Mouse (Mus musculus) retina, postnatal 1 day (tissue): Measurements from ENCODE around the gene Cct8.
"Not testable (repeated sequence)": the region's sequence is repeated elsewhere in the genome, so short reads cannot be mapped to it uniquely, and the experiment has no call there.

Experiments used
- DNase-seq: peaks from one replicate; pipeline ENCODE4 v3.0.0-alpha.2; 2012

Gene Cct8

DNA sequence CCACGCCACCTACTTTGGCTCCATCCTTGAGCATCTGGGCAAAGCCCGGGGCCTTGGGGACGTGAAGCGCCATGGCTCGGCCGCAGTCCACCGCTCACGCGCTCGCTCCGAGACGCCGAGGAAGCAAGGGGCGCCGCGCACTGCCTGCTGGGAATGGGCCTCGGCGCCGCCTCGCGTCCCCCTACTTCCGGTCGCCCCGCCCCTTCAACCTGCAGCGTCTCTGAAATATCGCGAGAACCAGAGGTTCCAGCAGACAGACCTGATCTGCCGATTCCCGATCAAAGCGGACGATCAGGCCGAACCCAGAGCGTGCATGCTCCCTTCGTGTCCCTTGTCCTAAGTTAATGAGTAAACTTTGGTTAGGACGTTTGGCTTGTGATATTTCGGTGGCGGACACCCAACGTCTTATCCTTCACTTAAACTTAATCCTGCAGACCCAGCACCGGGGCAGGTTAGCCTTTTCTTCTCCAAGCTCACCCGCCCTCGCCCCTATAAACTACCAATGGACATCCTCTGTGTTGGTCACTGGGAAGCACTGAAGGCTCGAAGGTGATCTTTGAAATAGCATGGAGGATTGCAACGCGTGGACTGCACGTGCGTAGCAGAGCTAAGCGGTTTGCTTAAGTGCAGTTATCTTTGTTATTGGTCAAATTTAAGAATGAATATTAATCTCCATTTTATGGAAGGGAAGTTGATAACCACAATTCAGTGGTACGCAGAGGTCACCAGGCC, at the start of gene Cct8:
TSS of gene Cct8 (minus strand) at position 158 of the 732 bp plus-strand sequence.
- DNase-seq, result peak; percentile 99

GRCm38 (mm10) chr16:87528755-87529154, 33.1 kb upstream of the Cct8 start:
- no peak for DNase-seq

- no peak for DNase-seq
Measured at GRCm38 (mm10) chr16:87527553-87528249, 32.0 kb upstream of the Cct8 start.

DNA sequence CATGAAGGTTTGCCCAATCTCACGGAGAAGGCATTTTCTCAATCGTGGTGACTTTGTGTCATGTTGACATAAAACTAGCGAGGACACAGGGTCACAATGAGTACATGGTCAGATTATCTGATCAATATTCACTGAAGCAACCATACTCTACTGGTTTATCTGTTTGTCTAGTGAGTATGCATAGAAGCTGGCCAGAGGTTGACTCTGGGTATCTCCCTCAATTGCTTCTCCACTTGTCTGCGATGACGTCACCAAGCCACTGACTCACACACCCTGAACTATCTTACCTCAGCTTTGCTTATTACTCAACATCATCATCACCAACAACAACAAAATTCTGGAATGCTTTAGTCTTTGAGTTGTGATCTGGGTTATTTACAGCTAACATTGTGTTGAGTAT, 28.6 kb upstream of the Cct8 start:
- DNase-seq, result no peak

GRCm38 (mm10) chr16:87512331-87512730, 16.7 kb upstream of the Cct8 start:
- DNase-seq, result no peak

- no peak for DNase-seq
Measured at GRCm38 (mm10) chr16:87511706-87512105, 16.0 kb upstream of the Cct8 start.

GRCm38 (mm10) chr16:87501304-87502078, 5.8 kb upstream of the Cct8 start:
- DNase-seq, result no peak

DNA sequence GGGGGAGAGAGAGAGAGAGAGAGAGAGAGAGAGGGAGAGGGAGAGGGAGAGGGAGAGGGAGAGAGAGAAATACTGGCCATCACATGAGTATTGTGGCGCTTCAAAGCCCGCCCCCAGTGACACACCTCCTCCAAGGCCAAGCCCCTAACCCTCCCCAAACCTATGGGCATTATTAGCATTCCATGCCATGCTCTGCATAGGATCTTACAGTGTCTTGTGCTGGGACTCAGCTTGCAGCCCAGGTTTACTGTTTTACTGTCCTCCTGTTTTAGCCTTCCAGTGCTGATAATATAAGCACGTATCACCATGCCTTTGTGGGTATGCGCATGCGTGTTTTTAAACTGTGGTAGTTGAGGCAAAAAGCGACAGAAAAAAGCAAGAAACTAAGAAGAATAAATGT, 3.9 kb upstream of the Cct8 start:
- DNase-seq, result peak; percentile 7

- DNase-seq, result no peak
Measured at GRCm38 (mm10) chr16:87497171-87497570, 1.5 kb upstream of the Cct8 start.

GRCm38 (mm10) chr16:87496728-87497127, 1.1 kb upstream of the Cct8 start:
- no peak for DNase-seq

DNA sequence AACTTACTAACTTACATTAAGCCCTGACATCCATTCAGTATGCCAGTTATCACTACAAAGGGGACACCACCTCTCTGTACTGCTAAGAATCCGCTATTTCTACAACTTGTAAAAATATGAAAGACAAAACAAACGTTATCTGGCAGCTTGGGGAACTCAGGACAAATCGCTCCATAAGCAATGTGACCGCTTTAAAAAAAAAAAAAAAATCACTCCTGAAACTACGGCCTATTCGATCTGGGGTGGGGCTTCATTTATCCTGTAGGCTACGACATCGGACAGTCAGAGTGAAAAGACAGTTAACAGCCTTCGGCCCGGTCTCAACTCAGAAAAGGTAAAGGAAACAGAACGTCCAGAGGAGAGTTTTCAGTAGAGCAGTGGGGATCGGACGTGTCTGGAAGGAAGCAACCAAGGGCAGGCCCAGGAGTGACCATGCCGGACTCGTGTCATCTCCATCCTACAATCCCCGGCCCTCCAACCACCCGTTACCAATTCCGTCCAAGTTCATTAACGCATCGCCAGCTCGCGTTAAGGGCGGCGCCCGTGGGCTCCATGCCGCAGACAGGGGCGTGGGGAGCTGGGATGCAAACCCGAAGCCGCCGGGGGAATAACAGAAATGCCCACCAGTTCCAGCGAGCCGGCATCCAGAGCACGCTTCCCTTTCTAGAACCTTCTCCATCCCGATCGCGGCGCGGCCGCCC, 568 bp downstream of the Cct8 start:
- DNase-seq, result no peak

DNA sequence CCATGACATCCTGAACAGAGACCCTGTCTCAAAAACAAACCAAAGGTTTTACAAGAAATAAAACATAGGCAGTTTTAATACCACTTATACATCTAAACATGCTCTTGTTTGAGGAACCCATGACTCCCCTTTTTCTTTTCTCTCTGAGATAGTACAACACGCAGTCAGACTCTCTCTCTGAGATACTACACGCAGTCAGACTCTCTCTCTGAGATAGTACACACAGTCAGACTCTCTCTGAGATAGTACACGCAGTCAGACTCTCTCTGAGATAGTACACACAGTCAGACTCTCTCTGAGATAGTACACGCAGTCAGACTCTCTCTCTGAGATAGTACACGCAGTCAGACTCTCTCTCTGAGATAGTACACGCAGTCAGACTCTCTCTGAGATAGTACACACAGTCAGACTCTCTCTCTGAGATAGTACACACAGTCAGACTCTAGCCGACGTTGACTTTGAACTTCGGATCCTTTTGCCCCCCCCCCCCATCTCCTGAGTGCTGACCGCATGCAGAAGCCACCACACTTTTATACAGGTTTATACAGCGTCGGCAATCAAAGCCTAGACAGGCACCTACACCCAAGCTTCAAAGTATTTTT, 3.4 kb downstream of the Cct8 start:
- not testable (repeated sequence) for DNase-seq

GRCm38 (mm10) chr16:87488605-87489004, 7.1 kb downstream of the Cct8 start:
- DNase-seq, result no peak

GRCm38 (mm10) chr16:87486739-87487138, 8.9 kb downstream of the Cct8 start:
- DNase-seq, result no peak

DNA sequence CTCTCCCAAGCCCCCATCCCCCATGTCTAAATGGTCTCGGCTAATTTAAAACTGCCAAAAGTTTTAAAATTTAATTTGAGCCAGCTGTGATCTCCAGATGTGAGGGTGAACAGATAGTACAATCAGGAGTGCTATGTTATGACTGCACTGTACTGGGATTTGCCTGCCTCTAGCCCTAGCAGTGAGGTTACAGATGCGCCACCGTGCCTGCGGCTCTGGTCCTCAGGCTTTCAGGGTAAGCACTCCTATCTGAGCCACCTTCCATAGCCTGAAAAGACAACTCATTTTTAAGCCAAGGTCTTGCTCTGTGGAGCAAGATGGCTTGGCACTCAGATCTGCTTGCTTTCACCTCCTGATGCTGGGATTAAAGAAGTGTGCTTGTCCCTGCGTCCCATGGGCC, 11.3 kb downstream of the Cct8 start:
- DNase-seq, result no peak

- no peak for DNase-seq
Measured at GRCm38 (mm10) chr16:87470579-87470978, 25.1 kb downstream of the Cct8 start.

GRCm38 (mm10) chr16:87458752-87459151, 36.9 kb downstream of the Cct8 start:
- no peak for DNase-seq

DNA sequence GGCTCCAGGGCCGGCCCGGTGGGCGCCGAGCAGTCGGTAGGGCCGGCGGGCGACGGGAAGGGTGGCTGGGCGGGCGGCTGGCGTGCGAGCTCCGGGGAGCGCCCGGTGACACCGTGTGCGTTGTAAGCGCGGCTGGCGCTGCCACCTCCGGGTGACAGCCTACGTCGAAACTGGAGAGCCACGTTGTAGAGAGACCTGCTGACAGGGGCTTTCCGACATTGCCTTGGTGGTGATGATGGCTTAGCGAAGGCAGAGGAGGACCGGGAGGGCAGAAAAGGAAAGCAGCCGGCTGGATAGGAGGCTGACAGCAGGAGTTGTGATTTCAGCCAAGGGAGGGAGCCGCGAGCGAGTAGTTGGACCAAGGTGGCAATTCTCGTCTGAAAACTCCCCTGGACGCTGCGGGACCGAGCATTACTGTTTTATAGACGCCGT, 40.5 kb downstream of the Cct8 start:
- no peak for DNase-seq

GRCm38 (mm10) chr16:87454419-87455179, 41.1 kb downstream of the Cct8 start, which contains the start of gene Usp16:
Gene Usp16 (plus strand): TSS chr16:87454703.
- peak; percentile 94 for DNase-seq

DNA sequence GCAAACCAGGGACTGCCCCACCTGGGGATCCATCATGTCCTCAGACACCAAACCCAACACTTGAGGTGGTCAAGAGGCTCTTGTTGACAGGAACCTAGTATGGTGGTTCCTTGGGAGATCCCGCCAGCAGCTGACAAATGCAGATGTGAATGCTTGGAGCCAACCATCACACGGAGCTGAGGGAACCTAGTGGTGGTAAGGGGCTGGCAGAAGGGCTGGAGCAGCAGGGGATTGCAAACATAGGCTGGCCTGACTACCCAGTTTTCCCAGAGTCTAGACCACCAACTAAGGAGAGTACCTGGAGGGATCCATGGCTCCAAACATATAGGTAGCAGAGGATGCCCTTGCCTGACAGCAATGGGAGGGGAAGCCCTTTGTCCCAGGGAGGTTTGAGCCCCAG, 42.4 kb downstream of the Cct8 start:
- no peak for DNase-seq

DNA sequence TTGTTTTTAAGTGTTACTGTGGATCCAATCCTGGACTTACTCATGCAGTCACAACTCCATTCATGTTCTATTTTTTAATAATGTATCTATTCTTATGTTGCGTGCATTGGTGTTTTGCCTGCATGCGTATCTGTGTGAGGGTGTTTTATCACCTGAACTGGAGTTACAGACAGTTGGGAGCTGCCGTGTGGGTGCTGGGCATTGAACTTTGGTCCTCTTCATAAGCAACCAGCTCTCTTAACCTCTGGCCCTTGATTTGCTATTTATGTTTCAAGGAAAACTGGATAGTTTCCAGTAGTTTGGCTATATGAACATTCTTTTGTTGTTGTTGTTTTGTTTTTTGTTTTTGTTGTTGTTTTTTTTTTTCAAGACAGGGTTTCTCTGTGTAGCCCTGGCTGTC, 50.1 kb downstream of the Cct8 start:
- DNase-seq, result no peak

- DNase-seq, result no peak
Measured at GRCm38 (mm10) chr16:87445110-87445509, 50.6 kb downstream of the Cct8 start.
